Mouse (Mus musculus): Measurements from ENCODE around the gene Ifnlr1. TPM values are rescaled to one million over a fixed set of nuclear protein-coding genes. Genes with fewer than 3 reads are reported as not detected.

Gene Ifnlr1
- total RNA-seq, 2 experiments from 2014 or later = 0.24 to 0.26 TPM

- DNase-seq (ENCODE audit: extremely low spot score in 1 of 2, low spot score in 2 of 2) = no peak
- intact Hi-C loops (cut with DNase I) = no loop called here
These were observed 44.9 kb downstream of the Ifnlr1 start for GRCm38 (mm10) chr4:135730951-135731350.

GRCm38 (mm10) chr4:135733901-135734300 is 47.8 kb downstream of the Ifnlr1 start:
- intact Hi-C loops (cut with DNase I) = no loop called here
- peak; percentile 16 to 63 for DNase-seq (ENCODE audit: extremely low spot score in 1 of 2, low spot score in 2 of 2)

GRCm38 (mm10) chr4:135736903-135737302 is 50.8 kb downstream of the Ifnlr1 start:
- DNase-seq (ENCODE audit: extremely low spot score in 1 of 2, low spot score in 2 of 2) = no peak
- intact Hi-C loops (cut with DNase I) = no loop called here

GRCm38 (mm10) chr4:135738237-135738636 is 52.1 kb downstream of the Ifnlr1 start:
- DNase-seq (ENCODE audit: extremely low spot score in 1 of 2, low spot score in 2 of 2) = no peak
- intact Hi-C loops (cut with DNase I) = no loop called here

GRCm38 (mm10) chr4:135739148-135739547 is 53.1 kb downstream of the Ifnlr1 start:
- no peak for DNase-seq (ENCODE audit: extremely low spot score in 1 of 2, low spot score in 2 of 2)
- intact Hi-C loops (cut with DNase I) = no loop called here

GRCm38 (mm10) chr4:135739672-135740071 is 53.6 kb downstream of the Ifnlr1 start:
- no peak for DNase-seq (ENCODE audit: extremely low spot score in 1 of 2, low spot score in 2 of 2)
- intact Hi-C loops (cut with DNase I) = no loop called here

GRCm38 (mm10) chr4:135743520-135743919 is 57.4 kb downstream of the Ifnlr1 start:
- intact Hi-C loops (cut with DNase I) = no loop called here
- DNase-seq (ENCODE audit: extremely low spot score in 1 of 2, low spot score in 2 of 2) = no peak

GRCm38 (mm10) chr4:135744726-135745448 is 58.8 kb downstream of the Ifnlr1 start:
- DNase-seq (ENCODE audit: extremely low spot score in 1 of 2, low spot score in 2 of 2) = no peak
- intact Hi-C loops (cut with DNase I) = no loop called here

GRCm38 (mm10) chr4:135745613-135746012 is 59.5 kb downstream of the Ifnlr1 start:
- DNase-seq (ENCODE audit: extremely low spot score in 1 of 2, low spot score in 2 of 2) = no peak

GRCm38 (mm10) chr4:135750896-135751295 is 64.8 kb downstream of the Ifnlr1 start:
- no peak for DNase-seq (ENCODE audit: extremely low spot score in 1 of 2, low spot score in 2 of 2)
- intact Hi-C loops (cut with DNase I) = no loop called here

More at GRCm38 (mm10) chr4:135745613-135746012, 59.5 kb downstream of the Ifnlr1 start:
- intact Hi-C loops (cut with DNase I) = no loop called here

GRCm38 (mm10) chr4:135752106-135752778 is 66.2 kb downstream of the Ifnlr1 start:
- intact Hi-C loops (cut with DNase I) = no loop called here
- DNase-seq (ENCODE audit: extremely low spot score in 1 of 2, low spot score in 2 of 2) = no peak

- no peak for DNase-seq (ENCODE audit: extremely low spot score in 1 of 2, low spot score in 2 of 2)
- intact Hi-C loops (cut with DNase I) = no loop called here
These were observed 66.7 kb downstream of the Ifnlr1 start for GRCm38 (mm10) chr4:135752779-135753164.

Other genes starting within 250 kb of the Ifnlr1 start
- gene Stpg1, start 191.5 kb upstream of the Ifnlr1 start, total RNA-seq (2021) = 1 to 10 TPM in 1 of 2 experiments, under 1 TPM in 1; 0.81 to 1.3 TPM
- gene Nipal3, start 191.2 kb upstream of the Ifnlr1 start, total RNA-seq (2021) = 10 to 100 TPM; 90.9 to 96.8 TPM
- under 1 TPM; 0.36 to 0.62 TPM for gene Grhl3, start 112.7 kb upstream of the Ifnlr1 start, total RNA-seq (2021)
- gene Il22ra1, start 41.9 kb downstream of the Ifnlr1 start, total RNA-seq (2021) = under 1 TPM; 0.57 to 0.69 TPM
- 1 to 10 TPM; 1.2 to 1.6 TPM for gene Myom3, start 73.4 kb downstream of the Ifnlr1 start, total RNA-seq (2021)
- 10 to 100 TPM; 70.1 to 74.8 TPM for gene Srsf10, start 169.5 kb downstream of the Ifnlr1 start, total RNA-seq (2021)
- 10 to 100 TPM; 47.1 to 47.9 TPM for gene Pnrc2, start 187.6 kb downstream of the Ifnlr1 start, total RNA-seq (2021)
- under 1 TPM in 1 of 2 experiments, not detected in 1; 0.11 TPM for gene Cnr2, start 209.1 kb downstream of the Ifnlr1 start, total RNA-seq (2021)
- gene Fuca1, start 234.4 kb downstream of the Ifnlr1 start, total RNA-seq (2021) = 10 to 100 TPM; 46.8 to 47.9 TPM